Mouse (Mus musculus) hindbrain, embryonic 13.5 days (tissue): ENCODE measurements at regions not wholly inside any gene's neighbourhood (a gene's known extent, or its start where the extent isn't known, plus 50 kb on each side); places are given as distances from the start of the nearest gene placed in this dataset.

Source experiments
- ATAC-seq: fragments of 200-750 bp; cut with Nextera tagmentation; 2 replicates; pipeline ENCODE4 v1.8.0; 2017; ENCODE audit warnings: moderate TSS enrichment; ENCODE audit not compliant: low FRiP score
- H3K27ac ChIP-seq: fragments of 300-500 bp; sonication (generic); 2 replicates; pipeline ENCODE4 v1.5.1; 2015; ENCODE audit warnings: inconsistent platforms, mild to moderate bottlenecking, moderate library complexity
- H3K27me3 ChIP-seq: fragments of 300-500 bp; sonication (generic); 2 replicates; pipeline ENCODE4 v1.6.1; 2015; ENCODE audit warnings: mild to moderate bottlenecking, inconsistent platforms
- H3K36me3 ChIP-seq: fragments of 300-500 bp; sonication (generic); 2 replicates; pipeline ENCODE4 v1.6.1; 2015; ENCODE audit warnings: mild to moderate bottlenecking, inconsistent platforms
- H3K4me1 ChIP-seq: fragments of 300-500 bp; sonication (generic); replicated peaks from 2 replicates; pipeline ENCODE4 v1.6.1; 2015; ENCODE audit warnings: inconsistent platforms
- H3K4me2 ChIP-seq: fragments of 300-500 bp; sonication (generic); 2 replicates; pipeline ENCODE4 v1.6.1; 2015; ENCODE audit warnings: inconsistent platforms, mild to moderate bottlenecking, moderate library complexity
- H3K4me3 ChIP-seq: fragments of 300-500 bp; sonication (generic); 2 replicates; pipeline ENCODE4 v1.5.1; 2015; ENCODE audit warnings: mild to moderate bottlenecking, inconsistent platforms
- H3K9ac ChIP-seq: fragments of 300-500 bp; sonication (generic); 2 replicates; pipeline ENCODE4 v1.6.1; 2015; ENCODE audit warnings: mild to moderate bottlenecking, inconsistent platforms
- H3K9me3 ChIP-seq: fragments of 300-500 bp; sonication (generic); 2 replicates; pipeline ENCODE4 v1.6.1; 2016; ENCODE audit warnings: inconsistent platforms
- WGBS: fragments of 180-500 bp; shearing (Covaris S2); methylation state at CpG from one replicate; pipeline ENCODE4 v1.1.7; 2015; 5-methylcytosine and 5-hydroxymethylcytosine counted together

- no peaks in the 10 kb centered on the region for H3K9me3 ChIP-seq
- no peaks in the 10 kb centered on the region for H3K36me3 ChIP-seq
- H3K4me2 ChIP-seq, result no peak overlapping the region
- 88% methylated on average over 5 of the region's 5 CpGs for WGBS
- H3K4me1 ChIP-seq, result no peaks in the 10 kb centered on the region
- H3K4me3 ChIP-seq, result no peak overlapping the region
- no peak overlapping the region for H3K9ac ChIP-seq
- H3K27me3 ChIP-seq, result no peaks in the 10 kb centered on the region
- no peak overlapping the region for H3K27ac ChIP-seq
- ATAC-seq, result no peak
Measured at GRCm38 (mm10) chr12:9368682-9369081, 201.2 kb upstream of the Osr1 start.

GRCm38 (mm10) chr12:9401956-9402355, 168.0 kb upstream of the Osr1 start:
- H3K36me3 ChIP-seq, result no peaks in the 10 kb centered on the region
- H3K9ac ChIP-seq, result no peak overlapping the region
- no peak overlapping the region for H3K27ac ChIP-seq
- H3K27me3 ChIP-seq, result no peaks in the 10 kb centered on the region
- no peak overlapping the region for H3K4me3 ChIP-seq
- no peaks in the 10 kb centered on the region for H3K4me1 ChIP-seq
- ATAC-seq, result no peak
- H3K9me3 ChIP-seq, result no peaks in the 10 kb centered on the region
- WGBS, result 86% methylated on average over 3 of the region's 3 CpGs
- no peak overlapping the region for H3K4me2 ChIP-seq

GRCm38 (mm10) chr12:9404981-9405380, 164.9 kb upstream of the Osr1 start:
- Histone ChIP-seq H3K9ac (no peak overlapping the region), H3K27me3 (no peaks in the 10 kb centered on the region), H3K4me3 (no peak overlapping the region), H3K9me3 (no peaks in the 10 kb centered on the region), H3K36me3 (no peaks in the 10 kb centered on the region), H3K27ac (no peak overlapping the region), H3K4me1 (no peaks in the 10 kb centered on the region), H3K4me2 (no peak overlapping the region)
- WGBS, result 73% methylated on average over 7 of the region's 7 CpGs
- no peak for ATAC-seq

GRCm38 (mm10) chr12:9419311-9419710, 150.6 kb upstream of the Osr1 start:
- Histone ChIP-seq H3K36me3 (no peaks in the 10 kb centered on the region), H3K4me3 (no peak overlapping the region), H3K4me2 (no peak overlapping the region), H3K27ac (no peak overlapping the region), H3K27me3 (no peaks in the 10 kb centered on the region), H3K4me1 (no peaks in the 10 kb centered on the region), H3K9me3 (no peaks in the 10 kb centered on the region), H3K9ac (no peak overlapping the region)
- 71% methylated on average over 3 of the region's 3 CpGs for WGBS
- ATAC-seq, result no peak

- WGBS, result 86% methylated on average over 3 of the region's 3 CpGs
- Histone ChIP-seq H3K27ac (no peak overlapping the region), H3K4me1 (no peaks in the 10 kb centered on the region), H3K9ac (no peak overlapping the region), H3K4me2 (no peak overlapping the region), H3K27me3 (no peaks in the 10 kb centered on the region), H3K9me3 (no peaks in the 10 kb centered on the region), H3K36me3 (no peaks in the 10 kb centered on the region), H3K4me3 (no peak overlapping the region)
- ATAC-seq, result no peak
Measured at GRCm38 (mm10) chr12:9430656-9431055, 139.3 kb upstream of the Osr1 start.

- Histone ChIP-seq H3K27me3 (no peaks in the 10 kb centered on the region), H3K4me1 (no peaks in the 10 kb centered on the region), H3K9ac (no peak overlapping the region), H3K4me2 (no peak overlapping the region), H3K4me3 (no peak overlapping the region), H3K9me3 (no peaks in the 10 kb centered on the region), H3K36me3 (no peaks in the 10 kb centered on the region), H3K27ac (no peak overlapping the region)
- WGBS, result 72% methylated on average over 9 of the region's 9 CpGs
- no peak for ATAC-seq
Measured at GRCm38 (mm10) chr12:9438575-9439161, 131.2 kb upstream of the Osr1 start.

GRCm38 (mm10) chr12:9450620-9451019, 119.3 kb upstream of the Osr1 start:
- ATAC-seq, result no peak
- 69% methylated on average over 3 of the region's 3 CpGs for WGBS
- no peaks in the 10 kb centered on the region for H3K27me3 ChIP-seq
- no peak overlapping the region for H3K9ac ChIP-seq
- no peak overlapping the region for H3K4me2 ChIP-seq
- H3K9me3 ChIP-seq, result 0 out of 2 replicates have a peak, but pooled peaks cover 3% of the 10 kb centered on the region
- H3K27ac ChIP-seq, result no peak overlapping the region
- no peaks in the 10 kb centered on the region for H3K4me1 ChIP-seq
- no peaks in the 10 kb centered on the region for H3K36me3 ChIP-seq
- no peak overlapping the region for H3K4me3 ChIP-seq

GRCm38 (mm10) chr12:9460193-9460592, 109.7 kb upstream of the Osr1 start:
- whole genome bisulfite sequencing, result 87% methylated on average over 3 of the region's 3 CpGs
- Histone ChIP-seq H3K4me3 (no peak overlapping the region), H3K4me1 (no peaks in the 10 kb centered on the region), H3K27ac (no peak overlapping the region), H3K27me3 (no peaks in the 10 kb centered on the region), H3K9me3 (no peaks in the 10 kb centered on the region), H3K9ac (no peak overlapping the region), H3K36me3 (no peaks in the 10 kb centered on the region), H3K4me2 (no peak overlapping the region)
- no peak for ATAC-seq

GRCm38 (mm10) chr12:9469655-9470470, 100.1 kb upstream of the Osr1 start:
- Histone ChIP-seq H3K4me3 (no peak overlapping the region), H3K4me2 (no peak overlapping the region), H3K27ac (no peak overlapping the region), H3K9ac (no peak overlapping the region), H3K27me3 (no peaks in the 10 kb centered on the region), H3K36me3 (no peaks in the 10 kb centered on the region), H3K9me3 (no peaks in the 10 kb centered on the region), H3K4me1 (no peaks in the 10 kb centered on the region)
- ATAC-seq, result no peak
- 78% methylated on average over 3 of the region's 3 CpGs for WGBS

GRCm38 (mm10) chr12:9475836-9476235, 94.1 kb upstream of the Osr1 start:
- Histone ChIP-seq H3K27me3 (no peaks in the 10 kb centered on the region), H3K9ac (no peak overlapping the region), H3K4me1 (no peaks in the 10 kb centered on the region), H3K9me3 (no peaks in the 10 kb centered on the region), H3K36me3 (no peaks in the 10 kb centered on the region), H3K27ac (no peak overlapping the region), H3K4me2 (no peak overlapping the region), H3K4me3 (no peak overlapping the region)
- no peak for ATAC-seq
- 76% methylated on average over 2 of the region's 2 CpGs for WGBS

- Histone ChIP-seq H3K9ac (no peak overlapping the region), H3K4me2 (no peak overlapping the region), H3K4me3 (no peak overlapping the region), H3K27me3 (no peaks in the 10 kb centered on the region), H3K9me3 (no peaks in the 10 kb centered on the region), H3K27ac (no peak overlapping the region), H3K36me3 (no peaks in the 10 kb centered on the region), H3K4me1 (no peaks in the 10 kb centered on the region)
- ATAC-seq, result no peak
- WGBS, result 62% methylated on average over 1 of the region's 1 CpGs
Measured at GRCm38 (mm10) chr12:9478201-9478600, 91.7 kb upstream of the Osr1 start.

GRCm38 (mm10) chr12:9487674-9488413, 82.1 kb upstream of the Osr1 start:
- Histone ChIP-seq H3K36me3 (no peaks in the 10 kb centered on the region), H3K4me3 (no peak overlapping the region), H3K9ac (no peak overlapping the region), H3K4me2 (no peak overlapping the region), H3K27ac (no peak overlapping the region), H3K4me1 (no peaks in the 10 kb centered on the region), H3K27me3 (no peaks in the 10 kb centered on the region), H3K9me3 (no peaks in the 10 kb centered on the region)
- WGBS, result 79% methylated on average over 8 of the region's 8 CpGs
- ATAC-seq, result no peak
